Mouse (Mus musculus): Measurements from ENCODE around the gene Dr1.
"Not testable (repeated sequence)": the region's sequence is repeated elsewhere in the genome, so short reads cannot be mapped to it uniquely, and the experiment has no call there.

The Dr1 gene

GRCm38 (mm10) chr5:108268127-108269062, at the start of gene Dr1:
Gene Dr1 (plus strand): TSS chr5:108268897.
- peak; percentile 80 for DNase-seq (ENCODE audit: low read depth, low spot score)

- DNase-seq (ENCODE audit: low read depth, low spot score), result no peak
Observed at GRCm38 (mm10) chr5:108224077-108224476, 44.6 kb upstream of the Dr1 start.

- no peak for DNase-seq (ENCODE audit: low read depth, low spot score)
Observed at GRCm38 (mm10) chr5:108226159-108226558, 42.5 kb upstream of the Dr1 start.

- no peak for DNase-seq (ENCODE audit: low read depth, low spot score)
Observed at GRCm38 (mm10) chr5:108246314-108246765, 22.4 kb upstream of the Dr1 start.

GRCm38 (mm10) chr5:108250033-108250432, 18.7 kb upstream of the Dr1 start:
- no peak for DNase-seq (ENCODE audit: low read depth, low spot score)

- DNase-seq (ENCODE audit: low read depth, low spot score), result no peak
Observed at GRCm38 (mm10) chr5:108255259-108255658, 13.4 kb upstream of the Dr1 start.

GRCm38 (mm10) chr5:108262722-108263121, 6.0 kb upstream of the Dr1 start:
- DNase-seq (ENCODE audit: low read depth, low spot score), result no peak

- DNase-seq (ENCODE audit: low read depth, low spot score), result not testable (repeated sequence)
Observed at GRCm38 (mm10) chr5:108263785-108264184, 4.9 kb upstream of the Dr1 start.

GRCm38 (mm10) chr5:108266990-108267389, 1.7 kb upstream of the Dr1 start:
- no peak for DNase-seq (ENCODE audit: low read depth, low spot score)

- no peak for DNase-seq (ENCODE audit: low read depth, low spot score)
Observed at GRCm38 (mm10) chr5:108269063-108269810, 540 bp downstream of the Dr1 start.

- DNase-seq (ENCODE audit: low read depth, low spot score), result no peak
Observed at GRCm38 (mm10) chr5:108269811-108270151, 1.1 kb downstream of the Dr1 start.

- DNase-seq (ENCODE audit: low read depth, low spot score), result no peak
Observed at GRCm38 (mm10) chr5:108270415-108270814, 1.7 kb downstream of the Dr1 start.

GRCm38 (mm10) chr5:108271345-108271744, 2.6 kb downstream of the Dr1 start:
- not testable (repeated sequence) for DNase-seq (ENCODE audit: low read depth, low spot score)

- DNase-seq (ENCODE audit: low read depth, low spot score), result no peak
Observed at GRCm38 (mm10) chr5:108286957-108287356, 18.3 kb downstream of the Dr1 start.

GRCm38 (mm10) chr5:108301567-108301966, 32.9 kb downstream of the Dr1 start:
- DNase-seq (ENCODE audit: low read depth, low spot score), result no peak

GRCm38 (mm10) chr5:108312224-108313064, 43.7 kb downstream of the Dr1 start, which contains the start of gene Pigg:
Gene Pigg (plus strand): TSS chr5:108312609.
- DNase-seq (ENCODE audit: low read depth, low spot score), result peak; percentile 81

GRCm38 (mm10) chr5:108313065-108313860, 44.6 kb downstream of the Dr1 start:
- DNase-seq (ENCODE audit: low read depth, low spot score), result no peak

Data from embryo, embryonic 11.5 days (tissue).